Comparison of ENCODE assay signal across 18 mouse cellular contexts in the genomic region with DNA sequence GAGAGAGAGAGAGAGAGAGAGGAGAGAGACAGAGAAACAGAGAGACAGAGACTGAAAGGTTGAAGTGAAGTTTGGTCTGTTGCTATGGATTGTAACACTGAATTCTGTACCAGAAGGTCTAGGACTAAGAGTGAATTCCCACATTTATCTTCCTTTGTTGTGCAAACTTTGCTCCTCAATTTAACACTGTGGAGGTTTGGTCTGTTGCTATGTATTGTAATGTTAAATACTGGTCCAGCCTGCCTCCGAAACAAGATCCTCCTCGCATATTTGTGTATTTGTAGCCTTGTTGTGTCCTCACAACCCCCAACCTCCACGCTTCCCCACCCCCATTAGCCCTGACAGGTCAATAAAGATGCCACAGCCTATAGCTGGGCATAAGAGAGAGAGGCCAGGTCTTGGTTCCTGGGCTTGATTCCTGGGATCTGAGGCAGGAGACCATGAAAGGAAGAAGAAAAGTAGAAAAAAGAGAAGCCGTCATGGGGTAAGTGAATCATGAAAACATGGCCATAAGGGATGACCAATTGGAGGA. TPM values are rescaled to one million over a fixed set of nuclear protein-coding genes. Genes with fewer than 3 reads are reported as not detected.
DNase-seq lines count a peak whose midpoint lies in the region.
"Had no signal": no experiment of that assay in that cellular context is flagged by ENCODE, and none has a peak within 500 bp of the region (broad histone marks: within the 10 kb centered on the region; RNA-seq: fewer than 3 reads in every experiment).

No protein-coding gene starts in this region.

- DNase-seq in heart, adult 11 months = peak; percentile 64
- no peak for DNase-seq in heart, postnatal 4 days
- DNase-seq in ES-CJ7 (ENCODE audit: low read depth, low spot score) (peak; percentile 92), ZHBTc4 (ENCODE audit: low read depth, low spot score) (peak; percentile 81)
- no peak for DNase-seq in testis, postnatal 14 days (ENCODE audit: low spot score)
- DNase-seq in T-cell, adult 2 months (ENCODE audit: low spot score) = no peak
- DNase-seq: adrenal gland, adult 8-10 months; adrenal gland, postnatal 25 days; cerebellum, adult 11-12 months; cerebellum, adult 8-10 months; cerebellum, postnatal 10 days; cerebellum, postnatal 36 days; forebrain, postnatal 0 days; gastrocnemius, adult 2 months; gastrocnemius, postnatal 25 days; heart, adult 2 months; heart, postnatal 14 days; kidney, adult 8-10 months had no signal

RNA-seq across cellular contexts. Expression of gene Exoc6b, which starts 24.6 kb away (rescaled TPM):
- 10 to 100 TPM; 22.4 to 29.3 TPM for total RNA-seq in heart, postnatal 4 days (2021)

Comparison
In these comparisons a context has a peak if more than half of its experiments do, and no peak if none do; other contexts are left out.
1. DNase-seq: peak in heart, adult 11 months (single experiment), ES-CJ7 (single experiment) and ZHBTc4 (single experiment); none in heart, postnatal 4 days (single experiment), testis, postnatal 14 days (single experiment) and T-cell, adult 2 months (single experiment).